Mouse (Mus musculus) thymus, postnatal 14 days (tissue): ENCODE data around the gene Actg2.

Experiments
- DNase-seq: peaks from one replicate; pipeline ENCODE4 v3.0.0; 2021

Gene Actg2

GRCm38 (mm10) chr6:83510210-83510609 lies 25.9 kb downstream of the Actg2 start:
- no peak for DNase-seq

- no peak for DNase-seq
Measured at GRCm38 (mm10) chr6:83509442-83509841, 26.6 kb downstream of the Actg2 start.

DNA sequence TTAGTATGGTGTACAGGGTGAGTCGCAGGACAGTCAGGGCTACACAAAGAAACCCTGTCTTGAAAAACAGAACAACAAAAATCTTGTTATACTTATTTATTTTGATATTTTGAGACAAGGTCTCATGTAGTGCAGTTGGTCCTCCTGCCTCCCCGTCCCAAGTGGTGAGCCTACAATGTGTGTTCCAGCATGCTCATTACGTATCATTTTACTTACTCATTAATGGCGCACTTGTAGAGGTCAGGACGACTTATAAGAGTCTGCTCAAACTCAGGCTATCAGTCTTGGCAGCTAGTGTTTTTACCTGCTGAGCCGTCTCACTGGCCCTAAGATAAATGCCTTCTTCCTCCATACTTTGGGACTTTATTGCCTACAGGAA lies 28.9 kb downstream of the Actg2 start:
- DNase-seq = no peak

- peak; percentile 98 for DNase-seq
Measured at GRCm38 (mm10) chr6:83506258-83507167, 29.6 kb downstream of the Actg2 start, which contains the start of gene Dguok. Gene Dguok, minus strand, starts transcription at chr6:83506969.

- no peak for DNase-seq
Measured at GRCm38 (mm10) chr6:83505554-83505953, 30.5 kb downstream of the Actg2 start.

DNA sequence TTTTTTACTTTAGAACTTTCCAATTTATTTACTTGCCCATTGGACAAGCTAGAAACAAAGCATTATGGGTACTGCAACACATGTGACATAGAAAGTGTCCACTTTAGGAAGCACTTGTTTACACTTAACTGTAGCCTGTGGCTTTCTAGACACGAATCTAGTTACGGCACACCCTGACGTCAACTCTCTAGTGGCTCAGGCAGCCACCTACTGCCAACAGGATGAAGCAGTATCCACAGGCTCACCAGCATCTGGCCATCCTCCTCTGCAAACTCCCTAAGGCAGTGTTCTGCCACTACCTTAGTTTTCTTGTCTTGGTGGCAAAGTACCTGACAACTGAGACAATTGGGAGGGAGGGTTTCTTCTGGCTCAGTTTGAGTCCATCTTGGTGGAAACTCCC lies 32.7 kb downstream of the Actg2 start:
- no peak for DNase-seq

DNA sequence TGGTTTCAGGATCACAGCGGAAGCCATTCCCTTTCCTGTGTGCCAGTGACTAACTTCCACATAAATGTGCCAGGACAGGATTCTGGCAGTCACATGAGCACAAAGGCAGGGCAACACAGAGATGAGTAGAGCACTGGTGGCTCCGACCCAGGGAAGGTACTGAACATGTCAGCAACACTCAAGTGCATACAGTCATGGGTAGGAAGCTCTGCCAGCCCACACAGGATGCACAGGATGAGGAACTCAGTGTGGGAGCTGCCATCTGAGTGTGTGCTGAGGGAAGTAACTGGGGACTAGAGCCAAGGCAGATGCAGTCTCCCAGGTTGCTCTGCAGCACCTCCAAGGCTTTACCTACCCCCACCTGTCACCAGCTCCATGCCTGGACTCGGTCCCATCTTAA lies 33.4 kb downstream of the Actg2 start:
- peak; percentile 13 for DNase-seq

GRCm38 (mm10) chr6:83501524-83502310 lies 34.3 kb downstream of the Actg2 start:
- no peak for DNase-seq

DNA sequence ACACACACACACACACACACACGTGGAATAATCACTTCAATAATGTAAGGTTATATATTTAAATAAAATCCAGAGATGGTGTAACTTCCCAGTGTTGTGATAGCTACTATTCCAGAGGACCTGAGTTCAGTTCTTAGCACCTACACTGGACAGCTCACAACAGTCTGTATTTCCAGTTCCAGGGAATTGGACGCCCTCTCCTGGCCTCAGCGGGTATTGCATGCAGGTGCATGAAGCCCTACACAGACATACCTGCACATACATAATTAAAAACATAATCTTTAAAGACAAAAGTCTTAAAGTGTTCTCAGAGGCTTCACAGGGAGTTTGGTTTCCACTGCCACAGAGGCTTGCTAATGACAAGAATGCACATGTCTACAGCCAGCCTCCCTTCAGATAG lies 35.6 kb downstream of the Actg2 start:
- no peak for DNase-seq

- DNase-seq = no peak
Measured at GRCm38 (mm10) chr6:83499078-83499477, 37.0 kb downstream of the Actg2 start.

GRCm38 (mm10) chr6:83496753-83497710 lies 39.0 kb downstream of the Actg2 start:
- no peak for DNase-seq

GRCm38 (mm10) chr6:83496009-83496752 lies 39.9 kb downstream of the Actg2 start:
- no peak for DNase-seq

GRCm38 (mm10) chr6:83490622-83491021 lies 45.4 kb downstream of the Actg2 start:
- DNase-seq = no peak

DNA sequence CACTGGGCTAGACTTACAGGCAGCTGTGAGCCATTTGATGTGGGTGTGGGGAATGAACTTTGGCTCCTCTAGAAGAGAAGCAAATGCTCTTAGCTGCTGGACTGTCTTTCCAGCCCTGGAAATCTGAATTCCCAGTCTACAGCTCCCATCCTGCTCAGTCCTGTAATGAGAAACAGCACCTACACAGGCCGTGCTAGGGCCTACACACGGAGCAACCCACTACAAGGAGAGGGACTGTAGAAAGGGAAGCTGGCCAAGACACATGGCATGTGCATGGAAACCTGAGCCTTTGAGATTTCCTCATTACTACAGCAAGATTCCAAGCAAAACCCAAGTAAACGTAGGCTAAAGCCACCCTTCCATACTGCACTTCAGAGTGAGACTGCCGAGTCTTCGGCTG lies 47.9 kb downstream of the Actg2 start:
- DNase-seq = no peak

DNA sequence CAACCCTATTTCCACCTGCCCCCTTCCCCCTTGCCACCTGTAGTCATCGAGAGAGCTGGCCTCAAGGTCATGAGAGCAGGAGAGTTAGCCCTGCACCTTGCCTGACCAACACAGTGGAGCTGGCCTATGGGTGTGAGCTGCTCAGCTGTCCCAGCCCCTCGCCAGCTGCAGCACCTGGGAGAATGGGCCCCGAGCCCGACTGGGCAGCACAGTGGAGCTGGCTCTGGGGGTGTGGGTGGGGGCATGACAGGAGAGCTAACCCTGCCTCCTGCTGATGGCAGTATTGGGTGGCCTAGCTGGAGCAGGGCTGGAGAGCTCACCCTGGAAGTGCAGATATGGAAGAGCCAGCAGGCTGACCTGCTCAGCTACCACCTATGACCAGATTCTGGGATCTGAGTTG lies 48.8 kb downstream of the Actg2 start:
- DNase-seq = no peak

DNA sequence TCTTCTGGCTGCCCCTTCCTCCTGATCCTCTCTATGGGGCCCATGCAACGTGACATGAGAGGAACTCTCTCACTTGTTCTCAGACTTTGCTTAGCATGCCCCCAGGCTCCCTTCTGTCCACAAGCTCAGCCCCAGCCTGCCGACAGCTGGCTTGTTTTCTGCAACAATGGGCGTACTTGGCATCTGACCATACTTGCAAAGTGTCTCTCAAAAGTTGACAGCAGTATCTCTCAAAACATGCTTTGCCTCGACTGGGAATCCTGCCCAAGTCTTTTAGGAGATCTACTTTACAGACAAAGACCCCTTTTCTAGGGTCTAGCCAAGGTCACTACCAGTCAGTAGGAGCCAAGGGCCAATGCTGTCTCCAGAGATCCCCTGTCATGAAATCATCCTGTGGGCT lies 50.2 kb downstream of the Actg2 start:
- no peak for DNase-seq

GRCm38 (mm10) chr6:83483776-83484175 lies 52.3 kb downstream of the Actg2 start:
- DNase-seq = no peak

- DNase-seq = no peak
Measured at GRCm38 (mm10) chr6:83482418-83483085, 53.5 kb downstream of the Actg2 start.

DNA sequence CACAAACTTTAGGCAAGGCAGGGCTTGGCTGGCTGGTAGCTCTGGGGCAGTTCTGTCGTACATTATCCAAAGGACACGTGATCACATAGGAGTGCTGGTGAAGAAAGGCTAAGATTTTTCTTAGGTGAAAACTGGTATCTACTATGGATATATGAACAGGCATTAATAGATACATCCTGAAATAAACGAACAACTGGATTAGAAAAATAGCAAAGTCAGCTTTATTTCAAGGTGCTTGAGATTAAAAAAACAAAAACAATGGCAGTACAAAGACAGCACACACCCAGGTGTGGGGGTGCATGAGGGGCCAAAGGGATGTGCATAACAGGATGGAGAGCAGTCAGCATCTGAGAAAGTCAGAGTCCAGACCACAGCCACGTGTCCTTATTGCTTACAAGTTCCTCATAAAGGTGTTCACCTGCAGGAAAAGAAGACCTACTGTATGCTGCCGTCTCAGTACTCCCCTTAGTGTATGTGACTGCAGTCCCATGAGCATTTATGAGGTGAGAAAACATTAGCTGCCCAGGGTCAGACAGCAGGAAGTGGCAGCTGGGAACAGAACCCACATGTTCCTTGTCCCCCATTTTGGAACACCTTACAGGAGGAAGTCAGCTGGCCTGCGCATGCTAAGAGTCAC lies 55.9 kb downstream of the Actg2 start:
- DNase-seq = no peak

GRCm38 (mm10) chr6:83479193-83479592 lies 56.9 kb downstream of the Actg2 start:
- DNase-seq = no peak

GRCm38 (mm10) chr6:83478628-83479027 lies 57.4 kb downstream of the Actg2 start:
- no peak for DNase-seq
